Mouse (Mus musculus): ENCODE data around the gene Usp3. TPM values are rescaled to one million over a fixed set of nuclear protein-coding genes. Genes with fewer than 3 reads are reported as not detected.
A peak's percentile ranks its signal among the peaks of the same experiment; 100 is the strongest.

Gene Usp3
- polyA plus RNA-seq, 1 experiment from 2014 or later = 110 TPM

DNA sequence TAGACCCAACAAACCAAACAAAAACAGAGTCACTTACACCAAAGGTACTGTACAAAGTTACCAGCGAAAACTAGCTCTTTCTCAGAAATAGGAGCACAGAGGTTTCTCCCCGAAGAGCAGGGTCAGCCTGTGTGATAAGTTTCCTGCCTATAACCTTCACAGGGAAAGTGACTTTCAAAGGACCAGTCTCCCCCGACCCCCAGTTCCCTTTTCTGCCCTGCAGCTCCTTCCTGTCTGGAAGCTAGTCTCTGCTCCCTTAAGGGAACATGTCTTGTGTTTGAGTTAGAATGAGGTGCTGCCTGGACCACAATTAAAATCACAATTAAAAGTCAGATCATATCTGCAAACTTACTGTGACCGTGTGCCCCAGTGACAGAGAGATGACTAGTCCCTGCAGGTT lies 23.9 kb upstream of the Usp3 start:
- ATAC-seq (replicated peaks) = no peak
- Histone ChIP-seq H3K27me3 (no peaks in the 10 kb centered on the region), H3K4me1 (peaks cover 7% of the 10 kb centered on the region; the same call in 1 of the 2 replicates), H3K27ac (replicated peaks) (no peak overlapping the region), H3K9ac (replicated peaks) (no peak overlapping the region), H3K36me3 (no peaks in the 10 kb centered on the region), H3K9me3 (no peaks in the 10 kb centered on the region), H3K4me2 (replicated peaks) (no peak overlapping the region), H3K4me3 (no peak overlapping the region)
- whole genome bisulfite sequencing = 79% methylated on average over 4 of the region's 4 CpGs

GRCm38 (mm10) chr9:66615141-66615540 lies 22.2 kb upstream of the Usp3 start:
- Histone ChIP-seq H3K27me3 (no peaks in the 10 kb centered on the region), H3K4me2 (replicated peaks) (no peak overlapping the region), H3K4me1 (peaks cover 7% of the 10 kb centered on the region), H3K4me3 (no peak overlapping the region), H3K9ac (replicated peaks) (no peak overlapping the region), H3K9me3 (no peaks in the 10 kb centered on the region), H3K27ac (replicated peaks) (no peak overlapping the region), H3K36me3 (no peaks in the 10 kb centered on the region)
- ATAC-seq (replicated peaks) = no peak
- 78% methylated on average over 9 of the region's 9 CpGs for WGBS

DNA sequence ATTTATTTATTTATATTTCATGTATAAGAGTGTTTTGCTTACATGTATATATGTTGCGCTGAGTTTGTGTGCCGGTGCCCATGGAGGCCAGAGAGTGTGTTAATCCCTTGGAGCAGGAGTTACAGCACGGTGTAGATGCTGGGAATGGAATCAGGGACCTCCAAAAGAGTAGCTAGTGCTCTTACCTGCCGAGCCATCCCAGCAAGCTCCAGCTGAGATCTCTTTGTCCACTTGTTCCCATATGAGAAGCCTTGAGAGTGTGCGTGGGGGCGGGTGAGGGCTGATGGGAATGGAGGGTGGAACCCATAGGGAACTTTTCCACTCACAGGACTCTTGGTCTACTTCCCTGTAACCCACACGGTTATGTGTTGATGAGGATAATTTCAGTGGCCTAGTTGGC lies 21.6 kb upstream of the Usp3 start:
- Histone ChIP-seq H3K4me2 (replicated peaks) (no peak overlapping the region), H3K9me3 (no peaks in the 10 kb centered on the region), H3K9ac (replicated peaks) (no peak overlapping the region), H3K4me1 (peaks cover 7% of the 10 kb centered on the region), H3K4me3 (no peak overlapping the region), H3K27me3 (no peaks in the 10 kb centered on the region), H3K36me3 (no peaks in the 10 kb centered on the region), H3K27ac (replicated peaks) (no peak overlapping the region)
- no peak for ATAC-seq (replicated peaks)
- 72% methylated on average over 7 of the region's 7 CpGs for WGBS

DNA sequence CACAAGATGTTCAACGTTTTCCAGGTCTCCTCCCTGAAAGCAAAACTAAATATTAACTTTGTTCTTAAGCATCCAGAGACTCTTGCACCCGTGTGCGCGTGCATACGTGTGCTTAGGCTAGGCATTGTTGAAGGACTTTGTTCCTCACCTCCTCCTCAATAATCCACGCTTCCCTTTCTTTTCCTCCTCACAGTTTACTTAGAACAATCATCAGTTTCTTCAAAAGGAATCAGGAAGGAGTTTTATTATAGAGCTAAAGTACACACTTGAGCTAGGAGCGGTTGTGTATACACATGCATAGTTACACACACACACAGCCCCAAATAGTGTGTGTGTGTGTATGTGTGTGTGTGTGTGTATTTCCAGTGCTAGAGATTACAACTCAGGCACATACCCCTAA lies 20.7 kb upstream of the Usp3 start:
- H3K4me1 ChIP-seq = peaks cover 7% of the 10 kb centered on the region
- H3K36me3 ChIP-seq = no peaks in the 10 kb centered on the region
- no peak overlapping the region for H3K9ac ChIP-seq (replicated peaks)
- no peak overlapping the region for H3K27ac ChIP-seq (replicated peaks)
- no peak overlapping the region for H3K4me2 ChIP-seq (replicated peaks)
- no peak overlapping the region for H3K4me3 ChIP-seq
- WGBS = 89% methylated on average over 7 of the region's 7 CpGs
- no peak for ATAC-seq (replicated peaks)
- no peaks in the 10 kb centered on the region for H3K27me3 ChIP-seq
- no peaks in the 10 kb centered on the region for H3K9me3 ChIP-seq

DNA sequence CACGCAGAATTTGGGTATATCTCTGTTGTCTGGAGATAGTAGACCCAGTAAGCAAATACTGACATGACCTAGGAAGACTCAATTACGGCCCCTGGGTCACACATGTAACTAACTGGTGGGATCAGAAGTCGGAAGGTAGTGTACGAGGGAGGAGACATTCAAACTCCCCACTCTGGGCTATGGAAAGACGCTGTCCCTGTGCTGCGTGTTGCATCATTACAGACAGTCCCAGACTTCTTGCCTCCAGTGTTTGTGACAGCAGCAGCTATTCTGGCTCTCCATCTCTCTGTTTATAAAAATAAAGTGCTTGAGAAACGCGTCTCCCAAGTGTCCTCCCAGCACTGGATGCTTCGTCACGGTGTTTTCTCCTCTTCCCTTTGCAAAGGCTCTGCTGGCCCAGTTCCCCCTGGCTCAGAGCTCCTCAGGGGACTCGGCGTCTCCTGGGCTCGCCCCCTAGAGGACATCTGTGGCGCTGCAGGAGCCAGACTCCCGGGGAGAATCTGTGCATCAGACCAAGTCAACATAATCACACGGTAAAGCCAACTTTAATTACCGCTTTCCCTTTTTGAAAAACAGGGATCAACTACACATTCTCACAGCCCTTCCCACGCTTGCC lies 18.6 kb upstream of the Usp3 start:
- Histone ChIP-seq H3K4me2 (replicated peaks) (peak overlapping the region; percentile 23), H3K9me3 (no peaks in the 10 kb centered on the region), H3K36me3 (no peaks in the 10 kb centered on the region), H3K27ac (replicated peaks) (no peak overlapping the region), H3K27me3 (no peaks in the 10 kb centered on the region), H3K4me1 (peaks cover 7% of the 10 kb centered on the region), H3K9ac (replicated peaks) (no peak overlapping the region), H3K4me3 (no peak overlapping the region; the same call in 1 of the 2 replicates)
- ATAC-seq (replicated peaks) = peak; percentile 80; the same call in 1 of the 2 replicates
- WGBS = 17% methylated on average over 18 of the region's 18 CpGs

- Histone ChIP-seq H3K4me2 (replicated peaks) (no peak overlapping the region), H3K27ac (replicated peaks) (no peak overlapping the region), H3K9ac (replicated peaks) (no peak overlapping the region), H3K27me3 (no peaks in the 10 kb centered on the region), H3K4me1 (peaks cover 7% of the 10 kb centered on the region), H3K4me3 (no peak overlapping the region), H3K9me3 (no peaks in the 10 kb centered on the region), H3K36me3 (no peaks in the 10 kb centered on the region)
- ATAC-seq (replicated peaks) = no peak
- 76% methylated on average over 5 of the region's 5 CpGs for WGBS
Observed at GRCm38 (mm10) chr9:66608817-66609345, 15.9 kb upstream of the Usp3 start.

- Histone ChIP-seq H3K9ac (replicated peaks) (no peak overlapping the region), H3K27ac (replicated peaks) (no peak overlapping the region), H3K9me3 (no peaks in the 10 kb centered on the region), H3K4me2 (replicated peaks) (no peak overlapping the region), H3K36me3 (no peaks in the 10 kb centered on the region), H3K4me3 (no peak overlapping the region), H3K4me1 (peaks cover 5% of the 10 kb centered on the region), H3K27me3 (no peaks in the 10 kb centered on the region)
- 58% methylated on average over 12 of the region's 12 CpGs for WGBS
- ATAC-seq (replicated peaks) = no peak
Observed at GRCm38 (mm10) chr9:66606851-66607250, 13.9 kb upstream of the Usp3 start.

- ATAC-seq (replicated peaks) = no peak
- no peak overlapping the region for H3K27ac ChIP-seq (replicated peaks)
- H3K9ac ChIP-seq (replicated peaks) = no peak overlapping the region
- H3K4me1 ChIP-seq = no peaks in the 10 kb centered on the region
- no peak overlapping the region for H3K4me3 ChIP-seq
- no peaks in the 10 kb centered on the region for H3K27me3 ChIP-seq
- no peak overlapping the region for H3K4me2 ChIP-seq (replicated peaks)
- WGBS = 56% methylated on average over 13 of the region's 13 CpGs
- no peaks in the 10 kb centered on the region for H3K36me3 ChIP-seq
- no peaks in the 10 kb centered on the region for H3K9me3 ChIP-seq
Observed at GRCm38 (mm10) chr9:66605876-66606750, 13.2 kb upstream of the Usp3 start.

DNA sequence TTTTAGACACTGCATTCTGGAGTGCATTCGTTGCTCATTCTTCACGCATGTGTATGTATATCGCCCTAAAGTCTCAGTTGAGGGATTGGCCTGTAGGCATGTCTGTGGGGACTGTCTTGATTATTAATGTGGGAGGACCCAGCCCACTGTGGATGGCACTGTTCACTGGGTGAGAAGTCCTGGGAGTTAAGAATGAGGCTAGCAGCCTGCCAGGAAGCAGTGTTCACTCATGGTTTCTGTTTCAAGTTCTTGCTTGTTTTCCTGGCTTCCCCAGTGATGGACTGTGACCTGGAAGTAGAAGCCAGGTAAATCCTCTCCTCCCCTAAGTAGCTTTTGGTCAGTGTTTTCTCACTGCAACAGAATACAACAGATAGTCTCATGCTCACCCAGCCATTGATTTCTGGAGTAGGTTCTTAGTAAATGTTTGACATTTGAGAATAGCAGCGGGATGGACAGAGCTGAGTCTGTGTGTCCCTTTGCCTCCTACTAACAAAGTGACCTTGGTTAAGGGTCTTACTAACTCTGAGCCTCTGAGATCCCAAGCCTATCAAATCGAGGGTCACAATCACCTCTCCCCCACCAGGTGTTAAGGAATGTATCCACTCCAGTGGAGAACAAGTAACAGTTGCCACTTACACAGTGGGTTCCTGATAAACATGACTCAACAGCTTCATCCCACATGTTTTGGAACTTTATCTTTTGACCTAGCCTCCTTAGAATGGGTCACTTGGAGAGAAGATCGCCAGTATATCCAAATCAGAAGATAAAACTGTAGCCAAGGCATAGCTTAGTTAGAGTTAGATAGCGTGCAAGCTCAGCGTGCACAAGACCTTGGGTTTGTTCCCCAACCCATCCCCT lies 11.6 kb upstream of the Usp3 start:
- Histone ChIP-seq H3K4me1 (no peaks in the 10 kb centered on the region), H3K9ac (replicated peaks) (no peak overlapping the region), H3K27ac (replicated peaks) (no peak overlapping the region), H3K27me3 (no peaks in the 10 kb centered on the region), H3K9me3 (no peaks in the 10 kb centered on the region), H3K4me2 (replicated peaks) (no peak overlapping the region), H3K36me3 (no peaks in the 10 kb centered on the region), H3K4me3 (no peak overlapping the region)
- 91% methylated on average over 8 of the region's 8 CpGs for WGBS
- ATAC-seq (replicated peaks) = no peak

DNA sequence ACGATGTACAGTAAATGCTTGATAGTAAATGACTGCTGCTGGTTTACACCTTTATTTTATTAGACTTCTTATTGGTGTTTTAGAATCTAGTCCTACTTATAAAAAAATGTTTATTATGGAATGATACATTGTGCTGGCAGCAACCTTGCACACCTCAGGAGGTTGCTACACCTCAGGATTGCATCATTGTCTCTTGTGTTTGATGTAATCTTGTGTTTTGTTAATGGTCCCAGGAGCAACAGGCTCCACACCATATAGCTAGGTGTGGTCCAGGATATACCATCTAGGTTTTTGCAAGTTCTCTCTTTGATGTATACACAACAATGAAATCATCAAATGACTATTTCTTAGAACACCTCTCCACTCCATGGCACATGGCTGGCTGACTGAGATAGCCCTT lies 11.0 kb upstream of the Usp3 start:
- Histone ChIP-seq H3K4me2 (replicated peaks) (no peak overlapping the region), H3K4me1 (no peaks in the 10 kb centered on the region), H3K9ac (replicated peaks) (no peak overlapping the region), H3K27me3 (no peaks in the 10 kb centered on the region), H3K36me3 (no peaks in the 10 kb centered on the region), H3K4me3 (no peak overlapping the region), H3K27ac (replicated peaks) (no peak overlapping the region), H3K9me3 (no peaks in the 10 kb centered on the region)
- no peak for ATAC-seq (replicated peaks)
- WGBS = 95% methylated on average over 1 of the region's 1 CpGs

- H3K4me1 ChIP-seq = peaks cover under 1% of the 10 kb centered on the region; the same call in 1 of the 2 replicates
- H3K4me3 ChIP-seq = no peak overlapping the region
- H3K36me3 ChIP-seq = no peaks in the 10 kb centered on the region
- no peak overlapping the region for H3K4me2 ChIP-seq (replicated peaks)
- ATAC-seq (replicated peaks) = no peak
- H3K9me3 ChIP-seq = no peaks in the 10 kb centered on the region
- no peak overlapping the region for H3K9ac ChIP-seq (replicated peaks)
- 78% methylated on average over 2 of the region's 2 CpGs for WGBS
- no peaks in the 10 kb centered on the region for H3K27me3 ChIP-seq
- H3K27ac ChIP-seq (replicated peaks) = no peak overlapping the region
Observed at GRCm38 (mm10) chr9:66601006-66601405, 8.1 kb upstream of the Usp3 start.

DNA sequence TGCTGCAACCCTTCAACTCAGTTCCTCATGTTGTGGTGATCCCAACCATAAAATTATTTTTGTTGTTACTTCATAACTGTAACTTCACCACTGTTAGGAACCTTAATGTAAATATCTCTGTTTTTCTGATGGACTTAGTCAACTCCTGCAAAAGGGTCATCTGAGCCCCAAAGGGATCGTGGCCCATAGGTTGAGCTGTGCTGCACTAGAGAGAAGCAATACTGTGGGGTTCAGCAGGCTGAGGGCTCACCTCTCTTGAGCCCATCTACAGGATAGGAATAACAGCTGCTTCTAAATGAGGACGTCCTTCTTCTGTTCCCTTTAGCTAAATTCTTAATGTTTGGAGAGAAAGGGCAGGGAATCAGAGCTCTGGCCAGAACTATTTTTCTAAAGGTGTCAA lies 7.6 kb upstream of the Usp3 start:
- H3K4me1 ChIP-seq = peaks cover 5% of the 10 kb centered on the region; the same call in 1 of the 2 replicates
- no peak overlapping the region for H3K27ac ChIP-seq (replicated peaks)
- H3K9ac ChIP-seq (replicated peaks) = no peak overlapping the region
- no peak overlapping the region for H3K4me2 ChIP-seq (replicated peaks)
- H3K9me3 ChIP-seq = no peaks in the 10 kb centered on the region
- no peak for ATAC-seq (replicated peaks)
- no peak overlapping the region for H3K4me3 ChIP-seq
- H3K36me3 ChIP-seq = no peaks in the 10 kb centered on the region
- 78% methylated on average over 2 of the region's 2 CpGs for WGBS
- H3K27me3 ChIP-seq = no peaks in the 10 kb centered on the region

All from forebrain, embryonic 15.5 days (tissue).